In genomic region chr11:98583265-98583552, GRCm38 (mm10) we compare ENCODE assay signal across 20 mouse cellular contexts. TPM values are rescaled to one million over a fixed set of nuclear protein-coding genes. Genes with fewer than 3 reads are reported as not detected.
A peak's percentile ranks its signal among the peaks of the same experiment; 100 is the strongest.
DNase-seq lines count a peak whose midpoint lies in the region; ATAC-seq and TF ChIP-seq lines count a peak whose summit lies in the region.
"Had no signal": no experiment of that assay in that cellular context is flagged by ENCODE, and none has a peak within 500 bp of the region (broad histone marks: within the 10 kb centered on the region; RNA-seq: fewer than 3 reads in every experiment).

No protein-coding gene starts in this region.

- DNase-seq in lung, embryonic 14.5 days, result no peak
- no peak for DNase-seq in lung, postnatal 10 days
- DNase-seq in liver, postnatal 0 days, result peak; percentile 68
- no peak for DNase-seq in left cerebral cortex, adult 18-20 months (ENCODE audit: low spot score in 2 of 2)
- no peak for DNase-seq in thymus, postnatal 14 days
- DNase-seq: adrenal gland, adult 2 months; cerebellum, postnatal 36 days; gastrocnemius, postnatal 14 days; lung, adult 2 months; right cerebral cortex, adult 18-20 months had no signal

- peak; percentile 73; the same call in 1 of the 2 replicates for TF ChIP-seq EP300 in liver, postnatal 0 days (IDR thresholded peaks at IDR 0.05; ENCODE audit: low read depth)

- ATAC-seq in lung, embryonic 14.5 days (ENCODE audit: insufficient read depth), result no peak
- ATAC-seq in intestine, embryonic 15.5 days, result no peak
- ATAC-seq in liver, postnatal 0 days, result peak; percentile 51
- no peak for ATAC-seq in CD4-positive, CD25-positive, alpha-beta regulatory T cell, adult 4 months
- ATAC-seq: forebrain, embryonic 13.5 days; hindbrain, embryonic 16.5 days had no signal

- H3K36me3 ChIP-seq in lung, embryonic 14.5 days (ENCODE audit: insufficient read depth), result peaks cover 30% of the 10 kb centered on the region
- H3K36me3 ChIP-seq in intestine, embryonic 15.5 days, result peaks cover 18% of the 10 kb centered on the region
- peaks cover 5% of the 10 kb centered on the region for H3K36me3 ChIP-seq in liver, postnatal 0 days (replicated peaks; ENCODE audit: insufficient read depth, low read length)

- H3K27ac ChIP-seq in lung, embryonic 14.5 days (ENCODE audit: low read depth), result peak overlapping the region; percentile 48; the same call in 1 of the 2 replicates
- H3K27ac ChIP-seq in brown adipose tissue, adult 24 weeks (replicated peaks; ENCODE audit: low read depth, low read length), result peak overlapping the region; percentile 68
- H3K27ac ChIP-seq in intestine, embryonic 15.5 days, result peak overlapping the region; percentile 51; the same call in 1 of the 2 replicates
- peak overlapping the region; percentile 97 for H3K27ac ChIP-seq in liver, postnatal 0 days (ENCODE audit: low read depth)
- H3K27ac ChIP-seq: embryonic facial prominence, embryonic 12.5 days; forebrain, embryonic 13.5 days; heart, embryonic 15.5 days; kidney, postnatal 0 days had no signal

- peaks cover 6% of the 10 kb centered on the region for H3K4me1 ChIP-seq in lung, embryonic 14.5 days (ENCODE audit: insufficient read depth)
- peaks cover 31% of the 10 kb centered on the region for H3K4me1 ChIP-seq in brown adipose tissue, adult 24 weeks (ENCODE audit: control insufficient read depth, insufficient read depth, insufficient read length, low read length)
- H3K4me1 ChIP-seq in intestine, embryonic 15.5 days (replicated peaks), result peaks cover 50% of the 10 kb centered on the region
- H3K4me1 ChIP-seq in liver, postnatal 0 days (ENCODE audit: insufficient read depth), result peaks cover 57% of the 10 kb centered on the region

- H3K9me3 ChIP-seq in lung, embryonic 14.5 days (ENCODE audit: low read depth, low read length), result no peaks in the 10 kb centered on the region
- H3K9me3 ChIP-seq in intestine, embryonic 15.5 days, result no peaks in the 10 kb centered on the region
- no peaks in the 10 kb centered on the region for H3K9me3 ChIP-seq in liver, postnatal 0 days (ENCODE audit: low read length)
- H3K9me3 ChIP-seq: embryonic facial prominence, embryonic 12.5 days; forebrain, embryonic 13.5 days; heart, embryonic 15.5 days had no signal

- no peak overlapping the region for H3K4me3 ChIP-seq in lung, embryonic 14.5 days (ENCODE audit: low read depth, low read length)
- no peak overlapping the region for H3K4me3 ChIP-seq in brown adipose tissue, adult 24 weeks (ENCODE audit: insufficient read depth, low read depth, low read length)
- H3K4me3 ChIP-seq in intestine, embryonic 15.5 days (replicated peaks), result no peak overlapping the region
- peak overlapping the region; percentile 46 for H3K4me3 ChIP-seq in liver, postnatal 0 days (ENCODE audit: low read depth, low read length)
- H3K4me3 ChIP-seq: embryonic facial prominence, embryonic 12.5 days; forebrain, embryonic 13.5 days; heart, embryonic 15.5 days had no signal

- no peak overlapping the region for H3K9ac ChIP-seq in lung, embryonic 14.5 days
- no peak overlapping the region for H3K9ac ChIP-seq in intestine, embryonic 15.5 days
- peak overlapping the region; percentile 73 for H3K9ac ChIP-seq in liver, postnatal 0 days (replicated peaks)
- H3K9ac ChIP-seq: embryonic facial prominence, embryonic 12.5 days; forebrain, embryonic 13.5 days; heart, embryonic 15.5 days had no signal

- no peaks in the 10 kb centered on the region for H3K27me3 ChIP-seq in lung, embryonic 14.5 days (ENCODE audit: insufficient read depth, low read length)
- H3K27me3 ChIP-seq in intestine, embryonic 15.5 days (replicated peaks), result no peaks in the 10 kb centered on the region
- no peaks in the 10 kb centered on the region for H3K27me3 ChIP-seq in liver, postnatal 0 days (ENCODE audit: insufficient read depth, low read length)
- H3K27me3 ChIP-seq: embryonic facial prominence, embryonic 12.5 days; forebrain, embryonic 13.5 days; heart, embryonic 15.5 days had no signal

- H3K4me2 ChIP-seq in lung, embryonic 14.5 days, result no peak overlapping the region
- 0 out of 2 replicates have a peak overlapping the region, but pooled peaks have one; percentile 6 for H3K4me2 ChIP-seq in intestine, embryonic 15.5 days (replicated peaks)
- peak overlapping the region; percentile 88 for H3K4me2 ChIP-seq in liver, postnatal 0 days (ENCODE audit: low read depth, low read length)
- H3K4me2 ChIP-seq: embryonic facial prominence, embryonic 12.5 days; forebrain, embryonic 13.5 days; heart, embryonic 15.5 days had no signal

- TF ChIP-seq CTCF in lung, embryonic 14.5 days (IDR thresholded peaks at IDR 0.05; ENCODE audit: low read depth), result no peak
- TF ChIP-seq CTCF in liver, postnatal 0 days (IDR thresholded peaks at IDR 0.05; ENCODE audit: low read depth), result no peak

- WGBS in lung, embryonic 14.5 days, result 90% methylated on average over 3 of the region's 3 CpGs
- 88% methylated on average over 3 of the region's 3 CpGs for WGBS in intestine, embryonic 15.5 days
- WGBS in liver, postnatal 0 days (ENCODE audit: insufficient replicate concordance), result 45% methylated on average over 3 of the region's 3 CpGs

RNA-seq across cellular contexts. Expression of gene Ormdl3, which starts 4.0 kb away (rescaled TPM):
- 6.6 and 6.9 TPM in 2 replicates for polyA plus RNA-seq in lung, embryonic 14.5 days (2014; fragmentation: Nextera tagmentation; extraction: Ambion mirVana)
- 276 and 329 TPM in 2 replicates for polyA plus RNA-seq in brown adipose tissue, adult 24 weeks (2012; ENCODE audit: insufficient read depth, insufficient read length, missing spikeins)
- polyA plus RNA-seq in intestine, embryonic 15.5 days (2015; fragmentation: Nextera tagmentation; extraction: Ambion mirVana), result 50.5 and 55.2 TPM in 2 replicates
- 39.3 and 42.0 TPM in 2 replicates for polyA plus RNA-seq in liver, postnatal 0 days (2015; fragmentation: Nextera tagmentation; extraction: Ambion mirVana)
- 10 to 100 TPM; 25.9 to 53.6 TPM for polyA plus RNA-seq in CD4-positive, CD25-positive, alpha-beta regulatory T cell, adult 4 months (2017; shearing (Covaris generic))
- 10 to 100 TPM; 46.0 to 49.4 TPM for total RNA-seq in left cerebral cortex, adult 18-20 months (2021)

RNA-seq across cellular contexts. Expression of gene Lrrc3c, which starts 14.9 kb away (rescaled TPM):
- polyA plus RNA-seq in lung, embryonic 14.5 days (2014; fragmentation: Nextera tagmentation; extraction: Ambion mirVana), result not detected in 2 replicates
- polyA plus RNA-seq in brown adipose tissue, adult 24 weeks (2012; ENCODE audit: insufficient read depth, insufficient read length, missing spikeins), result not detected in 2 replicates
- not detected in 2 replicates for polyA plus RNA-seq in intestine, embryonic 15.5 days (2015; fragmentation: Nextera tagmentation; extraction: Ambion mirVana)
- polyA plus RNA-seq in liver, postnatal 0 days (2015; fragmentation: Nextera tagmentation; extraction: Ambion mirVana), result not detected in 2 replicates
- polyA plus RNA-seq in CD4-positive, CD25-positive, alpha-beta regulatory T cell, adult 4 months (2017; shearing (Covaris generic)), result not detected
- total RNA-seq in left cerebral cortex, adult 18-20 months (2021), result not detected
- total RNA-seq: adrenal gland, adult 2 months; gastrocnemius, postnatal 14 days; left cerebral cortex, postnatal 25 days; neutrophil, adult 5-6 weeks had no signal
- polyA plus RNA-seq: adrenal gland, adult 2 months; embryonic facial prominence, embryonic 12.5 days; forebrain, embryonic 13.5 days; heart, embryonic 15.5 days; hindbrain, embryonic 16.5 days; kidney, postnatal 0 days; lung, adult 2 months had no signal

RNA-seq across cellular contexts. Expression of gene Zpbp2, which starts 32.3 kb away (rescaled TPM):
- polyA plus RNA-seq in lung, embryonic 14.5 days (2014; fragmentation: Nextera tagmentation; extraction: Ambion mirVana), result 0.57 TPM in 1 of 2 replicates, not detected in the other
- polyA plus RNA-seq in brown adipose tissue, adult 24 weeks (2012; ENCODE audit: insufficient read depth, insufficient read length, missing spikeins), result 2.2 and 2.3 TPM in 2 replicates
- 0.53 and 0.60 TPM in 2 replicates for polyA plus RNA-seq in intestine, embryonic 15.5 days (2015; fragmentation: Nextera tagmentation; extraction: Ambion mirVana)
- polyA plus RNA-seq in liver, postnatal 0 days (2015; fragmentation: Nextera tagmentation; extraction: Ambion mirVana), result 0.65 and 1.1 TPM in 2 replicates
- polyA plus RNA-seq in CD4-positive, CD25-positive, alpha-beta regulatory T cell, adult 4 months (2017; shearing (Covaris generic)), result 1 to 10 TPM; 5.0 to 6.0 TPM
- total RNA-seq in left cerebral cortex, adult 18-20 months (2021), result not detected
- total RNA-seq: gastrocnemius, postnatal 14 days; left cerebral cortex, postnatal 25 days had no signal
- polyA plus RNA-seq: embryonic facial prominence, embryonic 12.5 days; forebrain, embryonic 13.5 days had no signal

RNA-seq across cellular contexts. Expression of gene Ikzf3, which starts 37.4 kb away (rescaled TPM):
- polyA plus RNA-seq in lung, embryonic 14.5 days (2014; fragmentation: Nextera tagmentation; extraction: Ambion mirVana), result 0.14 and 0.32 TPM in 2 replicates
- not detected in 2 replicates for polyA plus RNA-seq in brown adipose tissue, adult 24 weeks (2012; ENCODE audit: insufficient read depth, insufficient read length, missing spikeins)
- 0.21 and 0.24 TPM in 2 replicates for polyA plus RNA-seq in intestine, embryonic 15.5 days (2015; fragmentation: Nextera tagmentation; extraction: Ambion mirVana)
- polyA plus RNA-seq in liver, postnatal 0 days (2015; fragmentation: Nextera tagmentation; extraction: Ambion mirVana), result 1.2 and 1.3 TPM in 2 replicates
- polyA plus RNA-seq in CD4-positive, CD25-positive, alpha-beta regulatory T cell, adult 4 months (2017; shearing (Covaris generic)), result 10 to 100 TPM; 77.0 to 98.7 TPM
- under 1 TPM; 0.33 TPM for total RNA-seq in left cerebral cortex, adult 18-20 months (2021)
- polyA plus RNA-seq: forebrain, embryonic 13.5 days had no signal

RNA-seq across cellular contexts. Expression of gene Gm12355, which starts 42.3 kb away (rescaled TPM):
- 1.2 and 1.4 TPM in 2 replicates for polyA plus RNA-seq in lung, embryonic 14.5 days (2014; fragmentation: Nextera tagmentation; extraction: Ambion mirVana)
- 5.2 and 8.8 TPM in 2 replicates for polyA plus RNA-seq in brown adipose tissue, adult 24 weeks (2012; ENCODE audit: insufficient read depth, insufficient read length, missing spikeins)
- polyA plus RNA-seq in intestine, embryonic 15.5 days (2015; fragmentation: Nextera tagmentation; extraction: Ambion mirVana), result 0.99 and 1.0 TPM in 2 replicates
- 0.33 and 0.39 TPM in 2 replicates for polyA plus RNA-seq in liver, postnatal 0 days (2015; fragmentation: Nextera tagmentation; extraction: Ambion mirVana)
- polyA plus RNA-seq in CD4-positive, CD25-positive, alpha-beta regulatory T cell, adult 4 months (2017; shearing (Covaris generic)), result 1 to 10 TPM; 1.0 to 9.6 TPM
- total RNA-seq in left cerebral cortex, adult 18-20 months (2021), result 10 to 100 TPM; 11.7 to 12.1 TPM
- total RNA-seq: neutrophil, adult 5-6 weeks had no signal
- polyA plus RNA-seq: adrenal gland, adult 2 months; lung, adult 2 months had no signal
